Mouse (Mus musculus) intestine, embryonic 15.5 days (tissue): ENCODE data around the gene Smpd3. TPM values are rescaled to one million over a fixed set of nuclear protein-coding genes. Genes with fewer than 3 reads are reported as not detected.
A peak's percentile ranks its signal among the peaks of the same experiment; 100 is the strongest.

Experiments used
- ATAC-seq: fragments of 200-750 bp; cut with Nextera tagmentation; 2 replicates; pipeline ENCODE4 v1.8.0; 2017; ENCODE audit warnings: moderate TSS enrichment, moderate library complexity
- H3K27ac ChIP-seq: fragments of 300-500 bp; sonication (generic); 2 replicates; pipeline ENCODE4 v1.5.1; 2015; ENCODE audit warnings: mild to moderate bottlenecking, inconsistent platforms
- H3K27me3 ChIP-seq: fragments of 300-500 bp; sonication (generic); replicated peaks from 2 replicates; pipeline ENCODE4 v1.6.1; 2015; ENCODE audit warnings: inconsistent platforms
- H3K36me3 ChIP-seq: fragments of 300-500 bp; sonication (generic); 2 replicates; pipeline ENCODE4 v1.6.1; 2015; ENCODE audit warnings: inconsistent platforms
- H3K4me1 ChIP-seq: fragments of 300-500 bp; sonication (generic); replicated peaks from 2 replicates; pipeline ENCODE4 v1.6.1; 2015; ENCODE audit warnings: inconsistent platforms
- H3K4me2 ChIP-seq: fragments of 300-500 bp; sonication (generic); replicated peaks from 2 replicates; pipeline ENCODE4 v1.6.1; 2015; ENCODE audit warnings: mild to moderate bottlenecking, inconsistent platforms
- H3K4me3 ChIP-seq: fragments of 300-500 bp; sonication (generic); replicated peaks from 2 replicates; pipeline ENCODE4 v1.5.1; 2015; ENCODE audit warnings: inconsistent platforms
- H3K9ac ChIP-seq: fragments of 300-500 bp; sonication (generic); 2 replicates; pipeline ENCODE4 v1.6.1; 2015; ENCODE audit warnings: inconsistent platforms
- H3K9me3 ChIP-seq: fragments of 300-500 bp; sonication (generic); 2 replicates; pipeline ENCODE4 v1.6.1; 2016; ENCODE audit warnings: inconsistent platforms
- WGBS: fragments of 180-500 bp; shearing (Covaris S2); methylation state at CpG from one replicate; pipeline ENCODE4 v1.1.7; 2015; 5-methylcytosine and 5-hydroxymethylcytosine counted together
- polyA plus RNA-seq: library from polyadenylated mRNA; unstranded; fragments of >200 nt; fragmentation: Nextera tagmentation; extraction: Ambion mirVana; gene quantifications from 2 replicates; pipeline ENCODE4 v1.2.1, GENCODE M21; 2015

Smpd3 gene
- polyA plus RNA-seq, 1 experiment from 2014 or later = 22.3 TPM

- H3K27ac ChIP-seq = no peak overlapping the region
- H3K9ac ChIP-seq = no peak overlapping the region
- WGBS = 59% methylated on average over 4 of the region's 4 CpGs
- no peaks in the 10 kb centered on the region for H3K4me1 ChIP-seq
- no peaks in the 10 kb centered on the region for H3K27me3 ChIP-seq
- no peak overlapping the region for H3K4me2 ChIP-seq
- no peak for ATAC-seq
- peaks cover 42% of the 10 kb centered on the region for H3K36me3 ChIP-seq
- no peak overlapping the region for H3K4me3 ChIP-seq
- no peaks in the 10 kb centered on the region for H3K9me3 ChIP-seq
Measured at GRCm38 (mm10) chr8:106250186-106250585, 87.6 kb downstream of the Smpd3 start.

DNA sequence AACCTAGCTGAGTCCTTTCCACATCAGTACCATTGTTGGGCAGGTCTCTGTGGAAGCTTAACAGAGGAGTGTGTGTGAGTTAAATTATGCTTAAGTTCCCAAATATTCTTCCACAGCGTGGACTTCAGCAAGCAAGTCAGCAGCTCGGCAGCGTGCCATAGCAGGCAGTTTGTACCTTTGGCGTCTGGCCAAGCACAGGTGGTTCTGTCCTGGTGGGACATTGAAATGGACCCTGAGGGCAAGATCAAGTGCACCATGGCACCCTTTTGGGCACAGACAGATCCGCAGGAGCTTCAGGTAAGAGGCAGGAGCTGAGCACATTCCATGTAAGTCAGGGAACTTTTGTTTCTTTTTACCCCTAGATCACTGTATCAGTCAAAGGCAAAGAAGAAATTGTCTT is 100.7 kb downstream of the Smpd3 start:
- ATAC-seq = no peak
- Histone ChIP-seq H3K4me3 (no peak overlapping the region), H3K36me3 (peaks cover 24% of the 10 kb centered on the region), H3K4me1 (no peaks in the 10 kb centered on the region), H3K27me3 (no peaks in the 10 kb centered on the region), H3K4me2 (no peak overlapping the region), H3K27ac (no peak overlapping the region), H3K9me3 (no peaks in the 10 kb centered on the region), H3K9ac (no peak overlapping the region)
- WGBS = 87% methylated on average over 5 of the region's 5 CpGs

DNA sequence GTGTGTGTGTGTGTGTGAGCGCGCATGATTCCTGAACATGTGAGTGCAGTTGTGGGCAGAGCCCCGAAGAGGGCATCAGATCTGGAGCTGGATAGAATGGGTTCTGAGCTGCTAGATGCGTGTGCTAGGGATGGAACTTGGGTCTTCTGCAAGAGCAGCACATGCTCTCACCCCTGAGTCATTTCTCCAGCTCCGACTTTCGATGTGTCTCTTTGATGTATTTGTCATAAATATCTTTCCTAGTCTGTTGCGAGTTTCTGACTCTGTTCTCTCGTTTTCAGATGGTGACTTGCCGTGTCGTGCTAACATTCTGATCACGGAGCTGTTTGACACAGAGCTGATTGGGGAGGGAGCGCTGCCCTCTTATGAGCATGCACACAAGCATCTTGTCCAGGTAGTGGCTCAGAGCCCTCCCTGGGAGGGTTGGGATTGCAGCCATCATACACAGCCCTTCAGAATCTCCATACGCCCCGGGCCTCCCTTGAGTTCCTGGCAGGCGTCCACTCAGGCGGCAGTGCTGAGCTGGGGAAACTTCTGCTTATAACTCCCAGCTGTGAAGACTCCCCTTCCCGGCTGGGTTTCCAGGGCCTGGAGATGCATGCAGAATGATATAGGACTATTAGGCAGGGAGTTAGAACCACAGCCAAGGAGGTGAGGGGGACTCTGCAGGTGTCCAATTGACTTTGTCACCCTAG is 103.1 kb downstream of the Smpd3 start:
- Histone ChIP-seq H3K9me3 (no peaks in the 10 kb centered on the region), H3K9ac (no peak overlapping the region), H3K4me3 (no peak overlapping the region), H3K4me1 (no peaks in the 10 kb centered on the region), H3K36me3 (peaks cover 24% of the 10 kb centered on the region), H3K4me2 (no peak overlapping the region), H3K27ac (no peak overlapping the region), H3K27me3 (no peaks in the 10 kb centered on the region)
- 80% methylated on average over 17 of the region's 17 CpGs for WGBS
- no peak for ATAC-seq

GRCm38 (mm10) chr8:106232751-106233150 is 105.0 kb downstream of the Smpd3 start:
- no peak overlapping the region for H3K9ac ChIP-seq
- no peak overlapping the region for H3K4me3 ChIP-seq
- 70% methylated on average over 3 of the region's 3 CpGs for WGBS
- H3K4me1 ChIP-seq = no peaks in the 10 kb centered on the region
- no peaks in the 10 kb centered on the region for H3K27me3 ChIP-seq
- no peak overlapping the region for H3K4me2 ChIP-seq
- no peak for ATAC-seq
- no peak overlapping the region for H3K27ac ChIP-seq
- H3K36me3 ChIP-seq = peaks cover 17% of the 10 kb centered on the region
- no peaks in the 10 kb centered on the region for H3K9me3 ChIP-seq

- Histone ChIP-seq H3K27me3 (no peaks in the 10 kb centered on the region), H3K27ac (no peak overlapping the region), H3K4me3 (no peak overlapping the region), H3K4me2 (no peak overlapping the region), H3K36me3 (peaks cover 13% of the 10 kb centered on the region), H3K4me1 (no peaks in the 10 kb centered on the region), H3K9ac (no peak overlapping the region), H3K9me3 (no peaks in the 10 kb centered on the region)
- 88% methylated on average over 7 of the region's 7 CpGs for WGBS
- ATAC-seq = no peak
Measured at GRCm38 (mm10) chr8:106231536-106231935, 106.3 kb downstream of the Smpd3 start.

GRCm38 (mm10) chr8:106226589-106226988 is 111.2 kb downstream of the Smpd3 start:
- 41% methylated on average over 9 of the region's 9 CpGs for WGBS
- no peak overlapping the region for H3K9ac ChIP-seq
- no peak overlapping the region for H3K27ac ChIP-seq
- no peaks in the 10 kb centered on the region for H3K4me1 ChIP-seq
- no peak overlapping the region for H3K4me2 ChIP-seq
- H3K4me3 ChIP-seq = no peak overlapping the region
- H3K36me3 ChIP-seq = peaks cover 10% of the 10 kb centered on the region; the same call in 1 of the 2 replicates
- no peaks in the 10 kb centered on the region for H3K27me3 ChIP-seq
- ATAC-seq = no peak
- no peaks in the 10 kb centered on the region for H3K9me3 ChIP-seq

GRCm38 (mm10) chr8:106219620-106220019 is 118.2 kb downstream of the Smpd3 start:
- no peak overlapping the region for H3K4me3 ChIP-seq
- 90% methylated on average over 3 of the region's 3 CpGs for WGBS
- no peak for ATAC-seq
- H3K9me3 ChIP-seq = no peaks in the 10 kb centered on the region
- 0 out of 2 replicates have a peak, but pooled peaks cover 8% of the 10 kb centered on the region for H3K36me3 ChIP-seq
- H3K9ac ChIP-seq = no peak overlapping the region
- no peak overlapping the region for H3K4me2 ChIP-seq
- H3K27ac ChIP-seq = no peak overlapping the region
- H3K27me3 ChIP-seq = no peaks in the 10 kb centered on the region
- H3K4me1 ChIP-seq = no peaks in the 10 kb centered on the region

- peaks cover 5% of the 10 kb centered on the region for H3K4me1 ChIP-seq
- 94% methylated on average over 3 of the region's 3 CpGs for WGBS
- no peak overlapping the region for H3K9ac ChIP-seq
- H3K4me3 ChIP-seq = no peak overlapping the region
- no peak overlapping the region for H3K27ac ChIP-seq
- no peaks in the 10 kb centered on the region for H3K9me3 ChIP-seq
- peaks cover 13% of the 10 kb centered on the region for H3K36me3 ChIP-seq
- ATAC-seq = no peak
- H3K4me2 ChIP-seq = no peak overlapping the region
- no peaks in the 10 kb centered on the region for H3K27me3 ChIP-seq
Measured at GRCm38 (mm10) chr8:106213959-106214358, 123.8 kb downstream of the Smpd3 start.

GRCm38 (mm10) chr8:106211421-106211820 is 126.4 kb downstream of the Smpd3 start:
- ATAC-seq = no peak; the same call in 1 of the 2 replicates
- Histone ChIP-seq H3K4me3 (peak overlapping the region; percentile 91), H3K27ac (peak overlapping the region; percentile 95), H3K9ac (peak overlapping the region; percentile 93), H3K4me2 (peak overlapping the region; percentile 64), H3K9me3 (no peaks in the 10 kb centered on the region), H3K36me3 (peaks cover 16% of the 10 kb centered on the region), H3K4me1 (peaks cover 5% of the 10 kb centered on the region), H3K27me3 (no peaks in the 10 kb centered on the region)
- 3% methylated on average over 13 of the region's 13 CpGs for WGBS

DNA sequence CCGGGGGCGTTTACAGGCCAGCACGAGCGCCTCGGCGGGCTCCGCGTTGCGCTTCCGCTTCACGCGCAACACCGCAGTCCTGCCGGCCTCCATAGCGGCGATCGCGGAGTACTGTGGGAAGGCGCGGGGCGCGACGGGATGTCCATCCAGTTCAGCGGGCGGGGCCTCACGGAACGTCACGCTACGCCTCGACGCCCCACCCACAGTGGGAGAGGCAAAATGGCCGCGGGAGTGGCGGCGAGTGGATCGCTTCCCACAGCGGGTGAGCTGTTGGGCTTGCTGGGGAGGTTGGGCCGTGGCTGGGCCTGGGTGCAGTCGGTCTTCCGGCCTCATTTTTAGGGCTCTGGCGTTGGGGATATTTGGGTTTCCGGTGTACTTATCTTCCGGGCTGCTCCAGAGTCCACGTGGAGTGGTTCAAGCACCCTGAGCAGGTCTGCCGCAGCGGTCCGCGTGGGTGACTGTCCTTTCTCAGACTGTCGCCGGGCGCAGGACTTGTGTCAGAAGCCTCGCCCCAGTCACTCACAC is 126.9 kb downstream of the Smpd3 start, which contains the start of the genes Slc7a6os and Prmt7:
Gene Slc7a6os (minus strand): TSS at position 115 of the 525 bp plus-strand sequence.
Gene Prmt7 (plus strand): TSS at position 116 of the 525 bp plus-strand sequence.
- peak; percentile 100 for ATAC-seq
- WGBS = under 1% methylated on average over 52 of the region's 52 CpGs

GRCm38 (mm10) chr8:106210035-106210731 is 127.6 kb downstream of the Smpd3 start:
- H3K4me3 ChIP-seq = peak overlapping the region; percentile 91
- under 1% methylated on average over 35 of the region's 35 CpGs for WGBS
- H3K36me3 ChIP-seq = peaks cover 16% of the 10 kb centered on the region
- no peaks in the 10 kb centered on the region for H3K9me3 ChIP-seq
- H3K27ac ChIP-seq = peak overlapping the region; percentile 95
- peaks cover 5% of the 10 kb centered on the region for H3K4me1 ChIP-seq
- no peaks in the 10 kb centered on the region for H3K27me3 ChIP-seq
- peak; percentile 74 for ATAC-seq
- peak overlapping the region; percentile 93 for H3K9ac ChIP-seq
- H3K4me2 ChIP-seq = peak overlapping the region; percentile 64

More for the DNA sequence above, 126.9 kb downstream of the Smpd3 start, which contains the start of the genes Slc7a6os and Prmt7:
- Histone ChIP-seq H3K27me3 (no peaks in the 10 kb centered on the region), H3K4me3 (peak within 1 kb of the TSS; percentile 91), H3K36me3 (peaks cover 16% of the 10 kb centered on the region), H3K9ac (peak within 1 kb of the TSS; percentile 93), H3K4me1 (peaks cover 5% of the 10 kb centered on the region), H3K4me2 (peak within 1 kb of the TSS; percentile 64), H3K9me3 (no peaks in the 10 kb centered on the region), H3K27ac (peak within 1 kb of the TSS; percentile 95)
